Mouse (Mus musculus): ENCODE results near the gene Wdfy1. TPM values are rescaled to one million over a fixed set of nuclear protein-coding genes. Genes with fewer than 3 reads are reported as not detected.
A peak's percentile ranks its signal among the peaks of the same experiment; 100 is the strongest.

The Wdfy1 gene
- polyA plus RNA-seq, 1 experiment from 2014 or later: 87.1 TPM

DNA sequence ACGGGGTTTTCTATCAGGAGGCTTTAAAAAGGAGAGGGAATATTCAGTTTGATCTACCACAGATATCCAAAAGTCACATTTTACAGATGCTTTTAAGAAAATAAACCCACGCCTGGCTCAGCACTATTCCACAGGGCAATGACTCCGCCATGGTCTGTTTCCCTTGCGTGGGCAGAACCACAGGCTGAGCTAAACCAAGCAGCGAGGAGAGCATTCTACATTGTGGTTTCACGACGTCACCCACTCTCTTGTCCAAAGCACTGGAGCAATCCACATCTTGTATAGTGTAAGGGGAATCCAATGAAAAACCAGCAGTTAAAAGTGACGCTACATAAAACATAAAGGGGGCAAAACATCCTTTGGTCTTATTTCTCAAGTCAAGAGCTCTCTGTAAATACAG is 72.4 kb downstream of the Wdfy1 start:
- H3K4me1 ChIP-seq: no peaks in the 10 kb centered on the region
- H3K36me3 ChIP-seq: peaks cover 16% of the 10 kb centered on the region; the same call in 1 of the 2 replicates
- H3K4me2 ChIP-seq (replicated peaks): no peak overlapping the region
- H3K9ac ChIP-seq (replicated peaks): no peak overlapping the region
- WGBS: 92% methylated on average over 8 of the region's 8 CpGs
- no peak overlapping the region for H3K4me3 ChIP-seq
- ATAC-seq (replicated peaks): no peak
- no peak overlapping the region for H3K27ac ChIP-seq (replicated peaks)
- no peaks in the 10 kb centered on the region for H3K27me3 ChIP-seq
- H3K9me3 ChIP-seq: no peaks in the 10 kb centered on the region

DNA sequence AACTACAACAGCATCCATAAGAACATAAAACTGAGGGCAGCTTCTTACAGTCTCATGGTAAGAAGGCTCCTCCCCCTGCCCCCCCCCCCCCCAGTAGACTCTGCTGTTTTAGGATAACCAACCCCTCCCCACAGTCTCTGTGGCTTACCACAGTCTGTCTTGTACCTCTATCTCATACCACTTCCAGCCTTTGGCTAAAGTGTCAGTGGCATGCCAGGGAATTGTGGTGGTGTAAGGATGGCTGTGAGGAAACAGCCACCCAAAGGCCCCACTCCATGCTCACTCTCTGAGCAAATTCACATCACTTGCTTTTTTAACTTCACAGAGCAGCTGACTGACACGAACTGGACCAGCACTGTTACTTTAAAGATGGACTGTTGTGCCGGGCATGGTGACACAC is 77.4 kb downstream of the Wdfy1 start:
- H3K27ac ChIP-seq (replicated peaks): no peak overlapping the region
- no peak overlapping the region for H3K4me3 ChIP-seq
- peaks cover 15% of the 10 kb centered on the region for H3K4me1 ChIP-seq
- H3K9ac ChIP-seq (replicated peaks): no peak overlapping the region
- 85% methylated on average over 2 of the region's 2 CpGs for WGBS
- H3K27me3 ChIP-seq: no peaks in the 10 kb centered on the region
- H3K4me2 ChIP-seq (replicated peaks): no peak overlapping the region
- H3K9me3 ChIP-seq: no peaks in the 10 kb centered on the region
- no peak for ATAC-seq (replicated peaks)
- no peaks in the 10 kb centered on the region for H3K36me3 ChIP-seq

DNA sequence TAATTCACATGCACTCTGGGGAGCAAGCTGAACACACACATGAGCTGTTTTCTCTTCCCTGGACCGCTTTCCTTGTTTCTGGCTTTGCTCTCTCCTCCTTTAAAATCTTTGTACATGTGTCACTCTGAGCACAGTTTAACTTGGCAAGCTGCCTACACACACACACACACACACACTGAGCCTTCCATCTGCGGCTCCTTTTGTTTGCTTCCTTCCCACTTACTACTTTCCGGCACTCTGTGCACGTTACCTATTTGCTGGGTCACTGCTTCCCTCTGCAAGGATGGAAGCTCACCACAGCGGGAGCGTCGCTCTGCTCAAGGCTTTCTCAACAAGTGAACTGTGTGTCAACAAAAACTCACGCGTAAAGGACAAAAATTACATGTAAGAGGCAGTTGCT is 78.6 kb downstream of the Wdfy1 start:
- Histone ChIP-seq H3K9me3 (no peaks in the 10 kb centered on the region), H3K4me3 (no peak overlapping the region), H3K27ac (replicated peaks) (peak overlapping the region; percentile 50), H3K36me3 (no peaks in the 10 kb centered on the region), H3K9ac (replicated peaks) (no peak overlapping the region), H3K27me3 (no peaks in the 10 kb centered on the region), H3K4me1 (peaks cover 15% of the 10 kb centered on the region), H3K4me2 (replicated peaks) (no peak overlapping the region)
- 4% methylated on average over 9 of the region's 9 CpGs for WGBS
- ATAC-seq (replicated peaks): peak; percentile 93

DNA sequence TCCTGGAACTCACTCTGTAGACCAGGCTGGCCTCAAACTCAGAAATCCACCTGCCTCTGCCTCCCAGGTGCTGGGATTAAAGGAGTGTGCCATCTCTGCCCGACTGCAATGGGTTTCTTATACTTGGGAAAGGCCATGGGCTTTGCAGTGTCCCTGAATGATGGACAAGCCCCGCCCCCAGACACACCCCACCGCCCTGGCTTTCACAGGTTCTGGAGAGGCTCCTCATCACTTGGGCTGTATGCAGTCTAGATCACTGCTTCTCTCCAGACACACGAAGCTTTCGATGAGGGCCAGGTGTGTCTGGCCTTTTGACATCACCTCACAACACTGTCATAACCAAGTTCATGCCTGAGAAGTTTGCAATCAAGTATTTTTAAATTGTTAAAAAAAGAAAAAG is 79.0 kb downstream of the Wdfy1 start:
- ATAC-seq (replicated peaks): peak; percentile 45
- Histone ChIP-seq H3K36me3 (no peaks in the 10 kb centered on the region), H3K27ac (replicated peaks) (0 out of 2 replicates have a peak overlapping the region, but pooled peaks have one; percentile 24), H3K4me1 (peaks cover 15% of the 10 kb centered on the region), H3K4me3 (no peak overlapping the region), H3K4me2 (replicated peaks) (no peak overlapping the region), H3K9me3 (no peaks in the 10 kb centered on the region), H3K27me3 (no peaks in the 10 kb centered on the region), H3K9ac (replicated peaks) (no peak overlapping the region)
- WGBS: 53% methylated on average over 5 of the region's 5 CpGs

DNA sequence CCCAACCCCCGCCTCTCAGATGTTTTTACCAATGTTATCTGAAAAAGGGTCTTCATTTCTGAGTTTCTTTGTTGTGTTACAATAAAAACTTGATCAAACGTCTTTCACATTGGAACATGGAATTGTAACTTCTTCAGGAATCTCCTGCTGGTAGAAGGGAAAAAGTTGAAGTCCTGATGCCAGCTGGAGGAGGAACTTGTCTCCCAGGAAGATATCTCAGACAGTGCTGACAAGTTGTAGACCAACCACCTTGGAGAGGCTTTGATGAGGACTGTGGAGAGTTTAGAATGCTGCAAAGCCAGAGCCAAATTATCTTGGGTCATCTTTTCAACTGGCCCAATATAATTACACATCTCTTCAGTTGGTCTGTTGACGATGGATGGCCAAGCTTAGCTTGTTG is 83.5 kb downstream of the Wdfy1 start:
- no peak overlapping the region for H3K4me3 ChIP-seq
- 89% methylated on average over 3 of the region's 3 CpGs for WGBS
- peaks cover 8% of the 10 kb centered on the region for H3K4me1 ChIP-seq
- H3K27ac ChIP-seq (replicated peaks): no peak overlapping the region
- H3K27me3 ChIP-seq: no peaks in the 10 kb centered on the region
- no peak overlapping the region for H3K9ac ChIP-seq (replicated peaks)
- no peaks in the 10 kb centered on the region for H3K9me3 ChIP-seq
- no peak overlapping the region for H3K4me2 ChIP-seq (replicated peaks)
- no peaks in the 10 kb centered on the region for H3K36me3 ChIP-seq
- ATAC-seq (replicated peaks): no peak

DNA sequence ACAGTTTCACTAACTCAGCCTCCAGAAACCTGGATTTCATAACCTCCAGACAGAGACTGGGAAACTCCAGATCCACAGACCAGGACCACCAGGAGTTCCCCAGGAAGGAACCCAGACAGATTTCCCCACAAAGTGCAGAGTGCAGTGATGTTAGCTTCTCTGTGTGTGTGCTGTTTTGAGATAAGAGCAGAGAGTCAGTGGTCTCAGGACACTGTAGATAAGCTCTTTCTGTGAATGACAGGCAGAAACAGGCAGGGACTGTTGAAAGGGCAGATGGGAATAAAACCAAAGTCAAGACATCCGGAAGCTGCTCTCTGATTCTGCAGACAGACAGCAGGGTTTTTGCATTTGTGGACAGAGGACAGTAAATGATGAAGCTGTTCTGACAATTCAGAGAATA is 88.7 kb downstream of the Wdfy1 start:
- no peaks in the 10 kb centered on the region for H3K36me3 ChIP-seq
- no peak overlapping the region for H3K4me2 ChIP-seq (replicated peaks)
- H3K4me3 ChIP-seq: no peak overlapping the region
- H3K9ac ChIP-seq (replicated peaks): no peak overlapping the region
- no peak overlapping the region for H3K27ac ChIP-seq (replicated peaks)
- no peaks in the 10 kb centered on the region for H3K27me3 ChIP-seq
- ATAC-seq (replicated peaks): no peak
- 78% methylated on average over 1 of the region's 1 CpGs for WGBS
- H3K9me3 ChIP-seq: no peaks in the 10 kb centered on the region
- H3K4me1 ChIP-seq: no peaks in the 10 kb centered on the region

DNA sequence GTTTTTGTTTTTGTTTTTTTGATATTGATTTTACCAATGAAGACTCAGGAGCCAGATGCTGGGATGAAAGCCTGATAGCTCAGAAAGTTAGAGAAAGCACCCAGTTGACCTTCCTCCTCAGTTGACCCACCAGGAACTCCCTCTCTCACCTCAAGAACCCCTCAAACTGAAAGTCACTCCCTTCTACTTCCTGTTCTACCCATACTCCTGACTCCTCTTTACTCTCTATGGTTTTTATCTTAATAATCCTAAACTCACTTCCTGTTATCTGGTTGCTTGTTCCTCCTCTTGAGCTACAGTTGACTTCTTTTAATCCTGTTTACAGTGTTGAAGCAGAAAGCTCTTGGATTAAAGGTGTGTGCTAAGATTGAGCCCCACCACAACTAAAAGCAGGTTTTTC is 91.9 kb downstream of the Wdfy1 start:
- H3K9me3 ChIP-seq: no peaks in the 10 kb centered on the region
- no peaks in the 10 kb centered on the region for H3K4me1 ChIP-seq
- no peak overlapping the region for H3K9ac ChIP-seq (replicated peaks)
- H3K27me3 ChIP-seq: no peaks in the 10 kb centered on the region
- no peak for ATAC-seq (replicated peaks)
- H3K27ac ChIP-seq (replicated peaks): no peak overlapping the region
- no peaks in the 10 kb centered on the region for H3K36me3 ChIP-seq
- H3K4me3 ChIP-seq: no peak overlapping the region
- H3K4me2 ChIP-seq (replicated peaks): no peak overlapping the region

DNA sequence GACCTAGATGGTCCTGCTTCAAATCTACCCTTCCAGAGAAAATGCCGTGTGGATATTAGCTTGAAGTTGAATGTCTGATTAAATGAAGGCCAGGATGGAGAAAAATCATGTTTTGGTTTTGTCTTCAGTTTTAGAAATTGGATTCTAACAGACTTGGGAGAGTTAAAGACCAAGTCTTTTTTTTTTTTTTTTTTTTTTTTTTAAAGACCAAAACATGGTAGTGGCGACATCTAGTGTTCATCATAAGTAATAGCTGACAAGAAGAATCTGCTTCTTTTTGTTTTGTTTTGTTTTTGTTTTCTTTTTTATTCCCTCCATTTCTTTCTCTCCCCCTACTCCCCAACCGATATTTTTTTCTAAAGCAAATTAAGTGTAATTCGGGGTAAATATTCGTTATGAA is 93.0 kb downstream of the Wdfy1 start:
- ATAC-seq (replicated peaks): no peak
- 12% methylated on average over 5 of the region's 5 CpGs for WGBS
- H3K27me3 ChIP-seq: no peaks in the 10 kb centered on the region

DNA sequence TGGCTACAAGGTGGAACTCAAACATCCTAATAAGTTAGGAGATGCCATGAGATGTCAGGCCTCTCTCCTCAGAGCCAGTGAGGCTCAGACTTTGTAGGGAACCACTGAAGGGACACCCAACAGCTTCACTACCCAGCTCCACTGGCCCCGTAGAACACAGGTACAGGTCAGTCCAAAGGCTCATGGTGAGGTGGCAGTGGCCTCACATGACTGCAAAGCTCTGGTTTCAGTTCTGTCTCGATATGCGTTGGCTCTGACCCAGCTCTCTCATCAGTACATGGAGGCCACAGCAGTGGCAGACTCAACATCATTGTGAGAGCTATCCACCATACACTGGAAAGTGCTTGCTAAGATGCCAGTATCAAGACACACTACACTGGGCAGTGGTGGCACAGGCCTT is 95.2 kb downstream of the Wdfy1 start:
- H3K4me2 ChIP-seq (replicated peaks): no peak overlapping the region
- 86% methylated on average over 3 of the region's 3 CpGs for WGBS

More for the DNA sequence above, 93.0 kb downstream of the Wdfy1 start:
- no peaks in the 10 kb centered on the region for H3K9me3 ChIP-seq
- no peaks in the 10 kb centered on the region for H3K36me3 ChIP-seq
- no peak overlapping the region for H3K9ac ChIP-seq (replicated peaks)
- no peaks in the 10 kb centered on the region for H3K4me1 ChIP-seq
- H3K4me3 ChIP-seq: no peak overlapping the region
- no peak overlapping the region for H3K27ac ChIP-seq (replicated peaks)
- H3K4me2 ChIP-seq (replicated peaks): no peak overlapping the region

DNA sequence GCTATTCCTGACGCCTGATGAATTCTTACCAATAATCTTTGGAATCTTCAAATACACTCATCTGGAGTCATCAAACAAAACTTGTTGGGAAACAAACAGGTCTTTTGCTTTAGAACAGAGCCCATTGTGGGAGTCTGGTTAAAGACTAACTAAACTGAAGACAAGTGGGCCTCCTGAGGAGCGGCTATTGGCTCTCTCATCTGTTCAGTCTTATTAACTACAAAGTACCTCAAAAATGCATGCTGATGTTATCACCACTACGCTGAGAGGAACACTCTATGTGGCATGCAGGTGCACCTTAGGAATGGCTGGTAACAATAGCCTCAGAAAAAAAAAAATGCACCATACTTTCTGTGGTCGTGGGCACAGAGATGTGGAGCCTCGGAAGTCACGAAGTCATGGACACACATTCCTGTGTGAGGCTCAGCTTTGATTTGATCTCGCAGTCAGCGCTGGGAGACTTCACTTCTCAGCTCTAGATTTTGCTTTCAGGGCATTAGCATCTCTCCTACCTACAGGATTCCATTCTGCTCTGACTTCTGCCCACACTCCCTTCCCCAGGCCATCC is 97.7 kb downstream of the Wdfy1 start:
- 83% methylated on average over 8 of the region's 8 CpGs for WGBS
- no peak for ATAC-seq (replicated peaks)
- H3K4me2 ChIP-seq (replicated peaks): no peak overlapping the region
- H3K36me3 ChIP-seq: no peaks in the 10 kb centered on the region
- H3K9ac ChIP-seq (replicated peaks): no peak overlapping the region
- H3K9me3 ChIP-seq: no peaks in the 10 kb centered on the region
- 0 out of 2 replicates have a peak, but pooled peaks cover under 1% of the 10 kb centered on the region for H3K27me3 ChIP-seq
- H3K4me3 ChIP-seq: no peak overlapping the region
- no peak overlapping the region for H3K27ac ChIP-seq (replicated peaks)
- no peaks in the 10 kb centered on the region for H3K4me1 ChIP-seq

More for the DNA sequence above, 95.2 kb downstream of the Wdfy1 start:
- no peaks in the 10 kb centered on the region for H3K9me3 ChIP-seq
- no peaks in the 10 kb centered on the region for H3K27me3 ChIP-seq
- H3K27ac ChIP-seq (replicated peaks): no peak overlapping the region
- H3K9ac ChIP-seq (replicated peaks): no peak overlapping the region
- H3K4me3 ChIP-seq: no peak overlapping the region
- no peaks in the 10 kb centered on the region for H3K36me3 ChIP-seq
- no peak for ATAC-seq (replicated peaks)
- no peaks in the 10 kb centered on the region for H3K4me1 ChIP-seq

DNA sequence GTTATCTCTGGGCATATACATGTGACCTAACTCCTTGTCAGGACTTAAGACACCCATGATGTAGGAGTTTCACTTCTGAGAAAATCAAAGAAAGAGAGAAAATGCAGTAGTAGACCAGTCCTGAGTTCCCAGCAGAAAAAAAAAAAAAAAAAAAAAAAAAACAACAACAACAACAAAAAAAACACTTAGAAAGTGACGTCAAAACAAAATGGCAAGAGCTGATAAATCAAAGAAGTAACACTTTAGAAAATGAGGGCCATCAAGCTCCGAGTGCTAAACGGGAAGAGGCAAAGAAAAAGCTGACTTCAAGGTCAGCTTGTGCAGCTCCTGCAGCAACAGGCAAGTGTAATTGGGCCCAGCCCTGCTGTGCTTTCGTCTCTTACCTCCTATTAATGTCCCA is 100.2 kb downstream of the Wdfy1 start:
- Histone ChIP-seq H3K9me3 (no peaks in the 10 kb centered on the region), H3K9ac (replicated peaks) (no peak overlapping the region), H3K4me1 (peaks cover 15% of the 10 kb centered on the region), H3K27ac (replicated peaks) (no peak overlapping the region), H3K4me2 (replicated peaks) (no peak overlapping the region), H3K27me3 (peaks cover 17% of the 10 kb centered on the region; the same call in 1 of the 2 replicates), H3K36me3 (no peaks in the 10 kb centered on the region), H3K4me3 (no peak overlapping the region)
- WGBS: 68% methylated on average over 4 of the region's 4 CpGs
- no peak for ATAC-seq (replicated peaks)

DNA sequence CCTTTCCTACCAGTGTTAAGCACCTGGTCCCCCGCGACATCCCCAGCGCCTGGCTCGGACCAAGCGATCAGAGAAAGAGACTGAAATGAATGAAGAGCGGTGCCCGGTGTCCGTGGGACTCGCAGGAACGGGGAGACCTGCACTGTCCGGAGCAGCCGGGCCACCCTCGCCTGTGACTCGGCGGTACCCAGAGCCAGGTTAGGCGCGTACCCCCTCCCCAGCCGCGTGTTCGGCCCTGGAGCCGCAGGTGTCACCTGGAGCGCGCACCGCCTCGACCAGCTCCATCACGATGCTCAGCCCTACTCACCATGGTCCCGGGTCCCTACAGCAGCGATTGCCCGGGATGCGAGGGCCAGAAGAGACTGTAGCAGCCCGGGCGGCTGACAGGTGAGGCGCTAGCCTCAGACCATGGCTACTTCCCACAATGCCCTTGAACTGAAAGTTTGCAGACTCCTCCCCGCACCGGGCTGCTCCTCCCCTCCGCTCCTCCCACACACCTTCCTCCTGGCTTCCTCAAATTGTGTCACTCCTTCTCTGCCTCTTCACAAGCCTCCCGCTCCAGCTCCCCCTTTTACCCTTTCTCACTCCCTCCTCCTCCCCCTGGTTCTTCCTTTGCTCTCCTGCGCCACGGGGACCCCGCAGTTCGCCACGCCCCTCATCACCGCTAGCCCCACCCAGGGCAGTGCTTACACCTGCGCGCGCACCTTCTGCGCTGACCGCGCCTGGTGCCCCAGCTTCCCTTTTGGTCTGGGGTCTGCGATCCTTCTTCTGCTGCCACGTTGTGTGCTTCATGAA is 104.2 kb downstream of the Wdfy1 start, which contains the start of gene Ap1s3:
Gene Ap1s3, minus strand, starts transcription at position 430 of the 795 bp plus-strand sequence.
- no peak within 1 kb of the TSS for H3K27ac ChIP-seq (replicated peaks)
- no peaks in the 10 kb centered on the region for H3K36me3 ChIP-seq
- H3K4me3 ChIP-seq: peak within 1 kb of the TSS; percentile 58
- under 1% methylated on average over 51 of the region's 51 CpGs for WGBS
- peak; percentile 86 for ATAC-seq (replicated peaks)
- peak within 1 kb of the TSS; percentile 98 for H3K4me2 ChIP-seq (replicated peaks)
- peaks cover 15% of the 10 kb centered on the region for H3K4me1 ChIP-seq
- H3K27me3 ChIP-seq: peaks cover 24% of the 10 kb centered on the region; the same call in 1 of the 2 replicates
- H3K9ac ChIP-seq (replicated peaks): peak within 1 kb of the TSS; percentile 42
- no peaks in the 10 kb centered on the region for H3K9me3 ChIP-seq

Data from forebrain, embryonic 15.5 days (tissue).